Mouse (Mus musculus) intestine, postnatal 0 days (tissue): Measurements from ENCODE around the gene Lce1m. TPM values are rescaled to one million over a fixed set of nuclear protein-coding genes. Genes with fewer than 3 reads are reported as not detected.

Source experiments
- ATAC-seq: fragments of 200-750 bp; cut with Nextera tagmentation; 2 replicates; pipeline ENCODE4 v1.8.0; 2017; ENCODE audit warnings: mild to moderate bottlenecking, moderate TSS enrichment, moderate library complexity
- H3K27ac ChIP-seq: fragments of 300-500 bp; sonication (generic); 2 replicates; pipeline ENCODE4 v1.5.1; 2014; ENCODE audit warnings: mild to moderate bottlenecking, low read depth, low read length, moderate library complexity
- H3K27me3 ChIP-seq: fragments of 300-500 bp; sonication (generic); replicated peaks from 2 replicates; pipeline ENCODE4 v1.6.1; 2014; ENCODE audit warnings: low read length, mixed read lengths; ENCODE audit not compliant: control insufficient read depth, insufficient read depth
- H3K36me3 ChIP-seq: fragments of 300-500 bp; sonication (generic); 2 replicates; pipeline ENCODE4 v1.6.1; 2014; ENCODE audit warnings: mild to moderate bottlenecking, moderate library complexity; ENCODE audit not compliant: control insufficient read depth, insufficient read depth
- H3K4me1 ChIP-seq: fragments of 300-500 bp; sonication (generic); replicated peaks from 2 replicates; pipeline ENCODE4 v1.6.1; 2014; ENCODE audit warnings: antibody characterized with exemption, low read length, mixed read lengths; ENCODE audit not compliant: control insufficient read depth, insufficient read depth
- H3K4me2 ChIP-seq: fragments of 300-500 bp; sonication (generic); replicated peaks from 2 replicates; pipeline ENCODE4 v1.6.1; 2014; ENCODE audit warnings: low read depth, mild to moderate bottlenecking, moderate library complexity
- H3K4me3 ChIP-seq: fragments of 300-500 bp; sonication (generic); 2 replicates; pipeline ENCODE4 v1.5.1; 2014; ENCODE audit warnings: low read depth, low read length
- H3K9ac ChIP-seq: fragments of 300-500 bp; sonication (generic); 2 replicates; pipeline ENCODE4 v1.6.1; 2014; ENCODE audit warnings: mild to moderate bottlenecking, low read depth, low read length
- H3K9me3 ChIP-seq: fragments of 300-500 bp; sonication (generic); 2 replicates; pipeline ENCODE4 v1.6.1; 2016; ENCODE audit warnings: mixed run types; ENCODE audit not compliant: control insufficient read depth
- CTCF ChIP-seq: sonication (generic); IDR thresholded peaks from 2 replicates; pipeline ENCODE4 v1.5.1; 2016; ENCODE audit warnings: low read depth, mild to moderate bottlenecking, control low read depth, antibody characterized with exemption, moderate library complexity
- WGBS: fragments of 180-500 bp; shearing (Covaris S2); extraction: QIAGEN DNeasy Blood & Tissue Kit; methylation state at CpG from one replicate; pipeline ENCODE4 v1.1.7; 2014; 5-methylcytosine and 5-hydroxymethylcytosine counted together
- polyA plus RNA-seq: library from polyadenylated mRNA; unstranded; fragments of >200 nt; fragmentation: Nextera tagmentation; extraction: Ambion mirVana; gene quantifications from 2 replicates; pipeline ENCODE4 v1.2.1, GENCODE M21; 2015

Lce1m gene
- polyA plus RNA-seq, 1 experiment from 2014 or later, result not detected

- no peaks in the 10 kb centered on the region for H3K9me3 ChIP-seq
- H3K4me1 ChIP-seq, result no peaks in the 10 kb centered on the region
- WGBS, result 65% methylated on average over 3 of the region's 3 CpGs
- no peak for ATAC-seq
- H3K27ac ChIP-seq, result no peak overlapping the region
- H3K4me2 ChIP-seq, result no peak overlapping the region
- H3K9ac ChIP-seq, result no peak overlapping the region
- no peak overlapping the region for H3K4me3 ChIP-seq
- H3K36me3 ChIP-seq, result no peaks in the 10 kb centered on the region
- H3K27me3 ChIP-seq, result no peaks in the 10 kb centered on the region
- TF ChIP-seq CTCF, result no peak
These were observed 18.2 kb downstream of the Lce1m start for GRCm38 (mm10) chr3:93000621-93001020.

DNA sequence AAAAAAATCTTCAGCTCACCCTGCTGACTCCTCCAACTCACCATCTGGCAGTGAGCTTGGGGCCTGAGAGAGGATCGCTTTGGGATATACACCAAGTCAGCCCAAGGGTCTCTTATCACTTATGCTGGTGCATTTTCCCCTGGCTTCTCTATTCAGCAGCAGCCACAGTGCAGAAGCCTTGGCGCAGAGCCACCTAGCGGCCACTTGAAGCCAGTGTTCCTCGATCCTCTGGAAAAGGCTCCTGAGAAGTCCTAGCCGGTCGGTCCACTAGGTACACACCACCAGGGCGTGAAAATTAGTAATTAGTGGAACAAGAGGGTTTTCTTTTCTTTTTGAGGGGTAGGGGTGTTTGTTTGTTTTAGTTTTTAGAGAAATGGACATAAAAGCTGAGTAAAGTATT lies 20.2 kb downstream of the Lce1m start:
- Histone ChIP-seq H3K9ac (no peak overlapping the region), H3K27me3 (no peaks in the 10 kb centered on the region), H3K36me3 (no peaks in the 10 kb centered on the region), H3K4me1 (no peaks in the 10 kb centered on the region), H3K9me3 (no peaks in the 10 kb centered on the region), H3K4me3 (no peak overlapping the region), H3K27ac (no peak overlapping the region), H3K4me2 (no peak overlapping the region)
- ATAC-seq, result peak; percentile 66; the same call in 1 of the 2 replicates
- TF ChIP-seq CTCF, result peak; percentile 87
- WGBS, result 6% methylated on average over 7 of the region's 7 CpGs

DNA sequence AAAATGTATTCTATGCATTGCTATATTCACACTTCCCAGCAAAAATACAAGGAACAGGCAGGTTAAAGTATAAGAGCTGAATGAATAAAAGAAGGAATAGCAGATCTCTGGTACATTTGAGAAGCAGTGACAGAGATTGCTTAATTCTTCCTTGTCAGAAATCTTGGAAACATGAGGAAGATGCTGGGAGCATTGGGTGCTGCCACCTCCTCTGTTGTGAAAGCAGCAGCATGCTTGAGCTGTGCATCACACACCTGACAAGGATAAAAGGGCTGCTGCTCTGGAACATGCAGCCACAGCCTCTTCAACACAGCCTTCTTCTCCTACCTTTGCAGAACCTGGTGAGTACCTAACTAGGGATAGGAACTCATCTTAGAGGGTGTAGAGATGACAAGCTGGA lies 26.9 kb downstream of the Lce1m start, which contains the start of gene Lce3f:
Gene Lce3f (plus strand): TSS at position 301 of the 400 bp plus-strand sequence.
- Histone ChIP-seq H3K27ac (no peak within 1 kb of the TSS), H3K9ac (no peak within 1 kb of the TSS), H3K4me3 (no peak within 1 kb of the TSS), H3K27me3 (no peaks in the 10 kb centered on the region), H3K36me3 (no peaks in the 10 kb centered on the region), H3K4me2 (no peak within 1 kb of the TSS), H3K4me1 (no peaks in the 10 kb centered on the region), H3K9me3 (no peaks in the 10 kb centered on the region)
- ATAC-seq, result no peak
- TF ChIP-seq CTCF, result no peak

GRCm38 (mm10) chr3:92978484-92978883 lies 40.4 kb downstream of the Lce1m start:
- H3K4me1 ChIP-seq, result no peaks in the 10 kb centered on the region
- peak; percentile 47; the same call in 1 of the 2 replicates for ATAC-seq
- H3K36me3 ChIP-seq, result no peaks in the 10 kb centered on the region
- no peaks in the 10 kb centered on the region for H3K27me3 ChIP-seq
- H3K27ac ChIP-seq, result no peak overlapping the region
- no peak for TF ChIP-seq CTCF
- no peak overlapping the region for H3K9ac ChIP-seq
- H3K4me2 ChIP-seq, result no peak overlapping the region
- no peak overlapping the region for H3K4me3 ChIP-seq
- WGBS, result 33% methylated on average over 2 of the region's 2 CpGs
- H3K9me3 ChIP-seq, result no peaks in the 10 kb centered on the region

Other genes with a start within 250 kb of the Lce1m start
- not detected in 2 replicates for gene Lce1i, start 240.2 kb downstream of the Lce1m start, polyA plus RNA-seq
- gene Lce1j, start 228.5 kb downstream of the Lce1m start, polyA plus RNA-seq, result not detected in 2 replicates
- not detected in 2 replicates for gene Lce1k, start 211.2 kb downstream of the Lce1m start, polyA plus RNA-seq
- gene Kprp, start 191.8 kb downstream of the Lce1m start, polyA plus RNA-seq, result not detected in 2 replicates
- not detected in 2 replicates for gene Lce1l, start 167.8 kb downstream of the Lce1m start, polyA plus RNA-seq
- gene 2310050C09Rik, start 148.8 kb downstream of the Lce1m start, polyA plus RNA-seq, result not detected in 2 replicates
- gene Lce3a, start 92.8 kb downstream of the Lce1m start, polyA plus RNA-seq, result not detected in 2 replicates
- gene Lce3b, start 86.1 kb downstream of the Lce1m start, polyA plus RNA-seq, result not detected in 2 replicates
- gene Lce3c, start 74.6 kb downstream of the Lce1m start, polyA plus RNA-seq, result not detected in 2 replicates
- not detected in 2 replicates for gene Lce3d, start 61.7 kb downstream of the Lce1m start, polyA plus RNA-seq
- gene Lce3e, start 52.0 kb downstream of the Lce1m start, polyA plus RNA-seq, result not detected in 2 replicates
- gene Lce3f, start 26.8 kb downstream of the Lce1m start, polyA plus RNA-seq, result not detected in 2 replicates
- gene Crct1, start 3.4 kb downstream of the Lce1m start, polyA plus RNA-seq, result not detected in 2 replicates
- gene Gm4858, start 49.8 kb upstream of the Lce1m start, polyA plus RNA-seq, result not detected in 2 replicates
- gene Crnn, start 125.7 kb upstream of the Lce1m start, polyA plus RNA-seq, result not detected in 2 replicates
- not detected in 2 replicates for gene Flg2, start 178.2 kb upstream of the Lce1m start, polyA plus RNA-seq